Mouse (Mus musculus): ENCODE measurements around the gene Sppl2b.

The Sppl2b gene

GRCm38 (mm10) chr10:80897861-80898510 is 42.9 kb downstream of the Sppl2b start:
- no peak for DNase-seq (ENCODE audit: low spot score)

DNA sequence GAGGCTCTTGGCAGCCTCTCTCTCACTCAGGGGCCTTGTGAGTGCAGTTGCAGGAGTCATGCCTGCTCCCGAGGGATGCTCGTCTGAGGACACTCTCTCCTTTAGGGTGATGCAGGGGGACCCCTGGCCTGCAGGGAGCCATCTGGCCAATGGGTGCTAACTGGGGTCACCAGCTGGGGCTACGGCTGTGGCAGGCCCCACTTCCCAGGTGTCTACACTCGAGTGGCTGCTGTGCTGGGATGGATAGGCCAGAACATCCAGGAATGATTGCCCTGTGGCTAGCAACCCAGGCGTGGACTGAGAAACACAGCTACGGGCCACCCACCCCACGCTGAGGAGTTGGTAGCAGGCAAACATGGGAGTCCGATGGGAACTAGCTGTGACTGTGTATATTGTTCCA is 44.0 kb downstream of the Sppl2b start:
- no peak for DNase-seq (ENCODE audit: low spot score)

GRCm38 (mm10) chr10:80899591-80900317 is 44.7 kb downstream of the Sppl2b start:
- no peak for DNase-seq (ENCODE audit: low spot score)

- peak; percentile 94 for DNase-seq (ENCODE audit: low spot score)
Observed at GRCm38 (mm10) chr10:80900318-80901247, 45.5 kb downstream of the Sppl2b start, which contains the start of gene Timm13. Timm13 (minus strand) TSS chr10:80900969.

DNA sequence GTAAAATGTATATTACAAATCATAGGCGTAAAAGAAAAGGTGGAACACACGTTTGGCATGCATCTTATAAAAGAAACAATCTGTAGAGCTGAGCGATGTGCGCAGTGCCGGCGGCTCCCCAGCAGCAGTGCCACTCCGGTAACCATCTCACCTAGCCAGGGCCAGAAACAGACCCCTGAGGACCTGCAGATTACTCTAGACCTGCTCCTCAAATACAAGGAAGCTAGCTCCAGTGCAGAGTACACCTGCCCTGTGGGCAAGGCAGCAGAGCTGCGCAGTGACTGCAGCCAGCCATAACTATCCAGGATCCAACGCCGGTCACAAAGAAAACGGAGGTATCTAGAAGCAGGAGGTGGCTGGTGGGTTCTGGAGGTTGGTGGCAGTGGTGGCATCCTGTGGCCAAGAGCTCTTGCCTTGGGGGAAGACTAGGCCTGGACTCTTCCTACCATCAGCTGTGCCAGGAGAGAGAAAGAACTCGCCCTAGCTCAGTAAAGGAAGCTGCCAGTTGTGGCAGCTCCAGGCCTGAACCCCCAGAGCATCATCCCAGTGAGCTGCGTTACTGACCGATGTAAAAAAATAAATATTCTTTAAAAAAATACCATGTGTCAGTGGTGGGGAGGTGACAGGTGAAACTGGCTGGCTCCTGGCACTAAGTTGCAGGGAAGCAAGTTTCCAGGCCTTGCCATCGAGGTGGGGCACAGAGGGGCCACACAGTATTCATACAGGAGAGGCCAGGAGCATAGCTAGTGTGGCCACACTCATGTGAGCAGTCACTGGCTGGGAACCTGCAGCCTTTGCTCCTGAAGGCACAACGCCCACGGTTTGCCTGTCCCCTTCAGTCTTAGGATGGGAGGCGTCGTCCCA is 46.6 kb downstream of the Sppl2b start:
- no peak for DNase-seq (ENCODE audit: low spot score)

DNA sequence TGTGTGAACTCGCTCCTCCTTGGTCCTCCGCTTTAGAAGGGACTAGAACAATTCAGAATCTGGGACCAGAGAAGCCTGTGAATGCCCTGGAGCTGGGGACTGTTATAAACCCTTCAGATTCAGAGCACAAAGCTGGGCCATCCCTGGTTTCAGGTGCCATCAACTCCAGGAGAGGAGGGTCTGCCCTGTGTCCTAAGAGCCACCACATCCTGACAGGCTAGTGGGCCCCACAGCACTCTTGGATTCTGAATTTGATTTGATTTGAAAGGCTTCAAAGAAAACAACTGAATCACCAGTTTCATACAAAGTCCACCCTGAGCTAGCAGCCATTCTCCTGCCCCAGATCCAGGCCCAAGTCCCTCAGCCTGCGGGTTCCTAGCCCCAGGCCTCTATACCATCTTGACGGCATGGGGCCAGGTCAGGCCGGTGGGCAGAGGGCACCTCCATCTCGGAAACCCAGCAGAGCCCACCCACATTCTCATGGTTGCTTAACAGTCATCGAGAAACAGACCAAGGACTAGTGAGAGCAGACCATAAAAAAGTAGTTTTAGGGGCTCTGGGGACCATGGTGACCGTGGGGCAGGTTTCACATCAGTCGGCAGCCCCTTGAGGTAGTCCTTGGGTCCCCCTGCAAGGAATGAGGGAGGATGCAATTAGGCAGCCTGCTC is 47.3 kb downstream of the Sppl2b start:
- no peak for DNase-seq (ENCODE audit: low spot score)

- DNase-seq (ENCODE audit: low spot score): no peak
Observed at GRCm38 (mm10) chr10:80903282-80903681, 48.2 kb downstream of the Sppl2b start.

DNA sequence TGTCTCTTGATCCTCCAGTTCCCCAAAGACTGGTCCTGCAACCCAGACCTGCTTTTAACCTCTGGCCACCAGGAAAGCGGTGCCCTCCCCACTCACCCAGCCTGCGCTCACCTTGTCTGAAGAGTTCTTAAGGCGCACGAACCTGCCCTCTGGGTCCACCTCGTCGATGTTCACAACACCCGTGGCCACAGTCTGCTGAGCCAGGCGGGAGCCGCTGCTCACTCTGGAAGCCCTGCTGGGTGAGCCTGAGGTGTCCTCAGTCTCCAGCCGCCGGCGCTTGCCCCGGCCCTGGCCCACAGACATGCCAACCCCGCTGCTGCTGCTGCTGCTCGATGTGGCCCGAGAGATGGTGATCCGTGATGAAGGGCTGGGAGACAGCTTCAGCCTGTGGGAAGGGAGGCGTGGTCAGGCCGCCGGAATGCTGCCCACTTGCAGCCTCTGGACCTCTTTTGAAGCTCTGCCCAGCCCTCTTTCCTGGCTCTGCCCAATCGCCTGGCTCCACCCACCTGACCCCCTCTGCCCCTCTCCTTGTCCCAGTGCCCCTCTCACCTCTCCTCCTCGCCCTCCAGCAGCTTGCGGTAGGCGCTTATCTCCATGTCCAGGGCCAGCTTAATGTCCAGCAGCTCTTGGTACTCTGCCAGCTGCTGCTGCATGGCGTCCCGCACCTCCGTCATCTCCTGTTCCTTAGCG is 49.1 kb downstream of the Sppl2b start:
- no peak for DNase-seq (ENCODE audit: low spot score)

- no peak for DNase-seq (ENCODE audit: low spot score)
Observed at GRCm38 (mm10) chr10:80904709-80905108, 49.6 kb downstream of the Sppl2b start.

GRCm38 (mm10) chr10:80909375-80910162 is 54.5 kb downstream of the Sppl2b start:
- DNase-seq (ENCODE audit: low spot score): no peak

GRCm38 (mm10) chr10:80911354-80911753 is 56.3 kb downstream of the Sppl2b start:
- DNase-seq (ENCODE audit: low spot score): no peak

DNA sequence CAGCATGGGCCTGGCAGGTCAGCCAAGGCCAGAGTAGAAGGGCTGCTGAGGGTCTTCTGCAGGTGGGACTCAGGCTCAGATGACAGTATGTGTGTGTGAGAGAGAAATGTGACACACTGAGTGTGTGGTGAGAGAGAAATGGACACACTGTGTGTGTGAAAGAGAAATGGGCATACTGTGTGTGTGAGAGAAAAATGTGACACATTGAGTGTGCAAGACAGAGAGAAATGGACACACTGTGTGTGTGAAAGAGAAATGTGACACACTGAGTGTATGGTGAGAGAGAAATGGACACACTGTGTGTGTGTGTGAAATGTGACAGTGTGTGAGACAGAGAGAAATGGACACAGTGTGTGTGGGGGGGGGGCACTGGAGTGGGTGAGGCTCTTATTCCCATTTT is 56.8 kb downstream of the Sppl2b start:
- DNase-seq (ENCODE audit: low spot score): no peak

- DNase-seq (ENCODE audit: low spot score): no peak
Observed at GRCm38 (mm10) chr10:80913364-80914011, 58.4 kb downstream of the Sppl2b start.

GRCm38 (mm10) chr10:80914253-80914656 is 59.2 kb downstream of the Sppl2b start:
- DNase-seq (ENCODE audit: low spot score): no peak

DNA sequence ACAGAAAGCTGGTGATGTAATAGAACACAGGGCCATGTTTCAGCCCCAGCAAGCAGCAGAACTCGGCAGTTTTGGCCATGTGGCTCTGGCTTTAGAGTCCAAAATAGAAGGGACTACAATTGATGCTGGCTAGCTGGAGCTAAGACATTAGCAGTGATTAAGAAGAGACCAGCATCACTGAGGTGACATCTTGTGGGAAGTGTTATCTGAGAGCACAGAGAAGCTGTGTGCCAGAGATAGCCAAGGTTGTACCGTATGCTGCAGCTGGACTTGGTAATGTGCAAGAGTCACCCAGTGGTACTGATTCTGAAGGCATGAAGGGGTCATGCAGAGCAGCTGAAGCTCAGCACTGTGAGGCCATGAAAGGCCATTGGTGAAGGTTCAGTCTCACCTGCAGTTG is 60.2 kb downstream of the Sppl2b start:
- no peak for DNase-seq (ENCODE audit: low spot score)

DNA sequence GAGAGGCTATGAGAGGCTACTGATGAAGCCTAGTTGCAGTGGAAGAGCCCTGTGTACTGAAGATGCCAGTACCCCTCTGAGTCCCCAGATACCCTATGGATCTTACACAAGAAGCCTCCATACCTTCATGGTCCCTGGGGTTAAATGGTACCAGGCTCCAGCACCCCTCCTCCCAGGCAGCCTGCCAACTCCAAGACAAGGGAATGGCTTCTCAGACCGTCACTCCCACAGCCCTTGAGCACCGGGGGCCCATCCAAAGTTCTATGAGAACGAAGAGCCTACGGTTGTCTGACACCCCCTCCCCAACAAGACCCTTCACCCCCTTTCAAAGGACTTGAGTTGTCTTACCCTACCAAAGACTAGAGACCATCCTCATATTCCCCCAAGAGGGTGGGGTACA is 60.7 kb downstream of the Sppl2b start:
- no peak for DNase-seq (ENCODE audit: low spot score)

DNA sequence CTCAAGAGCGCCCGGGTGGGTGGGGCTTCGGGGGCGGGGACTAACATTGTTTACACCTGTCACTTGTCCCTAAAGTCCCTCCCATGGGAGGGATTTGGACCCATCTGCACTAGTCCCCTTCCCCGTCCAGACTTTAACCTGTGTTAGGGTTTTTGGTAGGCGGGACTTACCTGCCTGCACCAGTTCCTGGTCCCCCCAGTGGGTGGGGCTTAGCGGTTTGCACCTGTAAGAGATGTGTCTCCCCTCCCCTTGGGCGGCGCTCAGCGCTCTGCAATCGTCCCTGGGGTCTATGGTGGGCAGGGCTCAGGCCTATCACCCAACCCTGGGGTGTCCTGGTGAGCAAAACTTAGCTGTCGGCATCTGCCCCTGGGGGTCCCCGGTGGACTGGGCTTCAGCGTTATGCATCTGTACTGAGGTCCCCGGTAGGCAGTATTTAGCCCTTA is 62.3 kb downstream of the Sppl2b start:
- DNase-seq (ENCODE audit: low spot score): no peak

- no peak for DNase-seq (ENCODE audit: low spot score)
Observed at GRCm38 (mm10) chr10:80917779-80918434, 62.8 kb downstream of the Sppl2b start, which contains the start of gene Lmnb2. Lmnb2 (minus strand) TSS chr10:80918245.

All from spleen, adult 12 weeks (tissue).